Mouse (Mus musculus) lung, adult 2 months (tissue): ENCODE data around the gene Ddx20.

Source experiments
- CTCF ChIP-seq: fragments of 200-500 bp; IDR thresholded peaks from 2 replicates; pipeline ENCODE4 v1.5.1; 2011; ENCODE audit warnings: mild to moderate bottlenecking, low read length, control low read depth; ENCODE audit not compliant: insufficient read depth
- POLR2A ChIP-seq: fragments of 200-500 bp; IDR thresholded peaks from 2 replicates; pipeline ENCODE4 v1.6.1; 2011; ENCODE audit warnings: low read depth, mild to moderate bottlenecking, control low read depth, low read length, borderline replicate concordance; ENCODE audit errors: extremely low read depth

GRCm38 (mm10) chr3:105632296-105632695 is 55.1 kb downstream of the Ddx20 start:
- TF ChIP-seq CTCF (no peak), POLR2A (no peak)
